Mouse (Mus musculus) midbrain, postnatal 0 days (tissue): Measurements from ENCODE around the gene Cnot10. TPM values are rescaled to one million over a fixed set of nuclear protein-coding genes. Genes with fewer than 3 reads are reported as not detected.

Experiments
- ATAC-seq: fragments of 200-750 bp; cut with Nextera tagmentation; 2 replicates; pipeline ENCODE4 v1.8.0; 2017; ENCODE audit warnings: moderate number of reproducible peaks, mild to moderate bottlenecking, moderate TSS enrichment, moderate library complexity; ENCODE audit not compliant: low FRiP score
- DNase-seq: peaks from one replicate; pipeline ENCODE4 v3.0.0-alpha.2; 2015; ENCODE audit warnings: low spot score
- H3K27ac ChIP-seq: fragments of 300-500 bp; sonication (generic); 2 replicates; pipeline ENCODE4 v1.5.1; 2014; ENCODE audit warnings: low read depth, mild to moderate bottlenecking, low read length, mixed read lengths
- H3K27me3 ChIP-seq: fragments of 300-500 bp; sonication (generic); 2 replicates; pipeline ENCODE4 v1.6.1; 2014; ENCODE audit warnings: low read length, control low read depth, mixed read lengths; ENCODE audit not compliant: insufficient read depth
- H3K36me3 ChIP-seq: fragments of 300-500 bp; sonication (generic); 2 replicates; pipeline ENCODE4 v1.6.1; 2014; ENCODE audit warnings: low read length, control low read depth, mixed read lengths; ENCODE audit not compliant: insufficient read depth
- H3K4me1 ChIP-seq: fragments of 300-500 bp; sonication (generic); 2 replicates; pipeline ENCODE4 v1.6.1; 2014; ENCODE audit warnings: mild to moderate bottlenecking, control low read depth, antibody characterized with exemption, low read length, mixed read lengths; ENCODE audit not compliant: insufficient read depth
- H3K4me2 ChIP-seq: fragments of 300-500 bp; sonication (generic); 2 replicates; pipeline ENCODE4 v1.6.1; 2014; ENCODE audit warnings: low read depth, mild to moderate bottlenecking, low read length, mixed read lengths; ENCODE audit not compliant: poor library complexity, severe bottlenecking
- H3K4me3 ChIP-seq: fragments of 300-500 bp; sonication (generic); 2 replicates; pipeline ENCODE4 v1.5.1; 2014; ENCODE audit warnings: low read depth, mild to moderate bottlenecking, low read length, moderate library complexity
- H3K9ac ChIP-seq: fragments of 300-500 bp; sonication (generic); replicated peaks from 2 replicates; pipeline ENCODE4 v1.6.1; 2014; ENCODE audit warnings: mild to moderate bottlenecking, low read length, moderate library complexity, mixed read lengths; ENCODE audit not compliant: poor library complexity, severe bottlenecking
- H3K9me3 ChIP-seq: fragments of 300-500 bp; sonication (generic); 2 replicates; pipeline ENCODE4 v1.6.1; 2016; ENCODE audit warnings: low read length, control low read depth
- CTCF ChIP-seq: IDR thresholded peaks from 2 replicates; pipeline ENCODE4 v1.5.1; 2016; ENCODE audit warnings: antibody characterized with exemption, mild to moderate bottlenecking
- WGBS: fragments of 180-500 bp; shearing (Covaris S2); extraction: QIAGEN DNeasy Blood & Tissue Kit; methylation state at CpG from one replicate; pipeline ENCODE4 v1.1.7; 2014; 5-methylcytosine and 5-hydroxymethylcytosine counted together
- polyA plus RNA-seq: library from polyadenylated mRNA; unstranded; fragments of >200 nt; fragmentation: Nextera tagmentation; extraction: Ambion mirVana; gene quantifications from 2 replicates; pipeline ENCODE4 v1.2.1, GENCODE M21; 2015
- total RNA-seq: library from RNA; depleted of rRNA; stranded (reverse); fragments of >200 nt; gene quantifications from 2 replicates; pipeline ENCODE4 v1.2.3, GENCODE M21; 2014

Gene Cnot10
- total and polyA plus RNA-seq, 2 experiments from 2014 or later, result 34.7 to 50.1 TPM

- Histone ChIP-seq H3K4me3 (peak overlapping the region; percentile 14), H3K9me3 (no peaks in the 10 kb centered on the region), H3K27ac (no peak overlapping the region), H3K4me2 (peak overlapping the region; percentile 48), H3K27me3 (no peaks in the 10 kb centered on the region), H3K9ac (no peak overlapping the region), H3K36me3 (peaks cover 15% of the 10 kb centered on the region; the same call in 1 of the 2 replicates), H3K4me1 (peaks cover 4% of the 10 kb centered on the region; the same call in 1 of the 2 replicates)
- ATAC-seq, result no peak; the same call in 1 of the 2 replicates
- 10% methylated on average over 31 of the region's 31 CpGs for whole genome bisulfite sequencing
- TF ChIP-seq CTCF, result no peak
- DNase-seq, result peak; percentile 35
These were observed 55.6 kb downstream of the Cnot10 start for GRCm38 (mm10) chr9:114584183-114585016.

- Histone ChIP-seq H3K27ac (no peak overlapping the region), H3K27me3 (no peaks in the 10 kb centered on the region), H3K4me3 (peak overlapping the region; percentile 14), H3K9ac (no peak overlapping the region), H3K36me3 (peaks cover 10% of the 10 kb centered on the region; the same call in 1 of the 2 replicates), H3K4me1 (peaks cover 4% of the 10 kb centered on the region; the same call in 1 of the 2 replicates), H3K4me2 (peak overlapping the region; percentile 48), H3K9me3 (no peaks in the 10 kb centered on the region)
- WGBS, result under 1% methylated on average over 23 of the region's 23 CpGs
- TF ChIP-seq CTCF, result peak; percentile 87
- peak; percentile 66 for DNase-seq
- ATAC-seq, result no peak; the same call in 1 of the 2 replicates
These were observed 56.2 kb downstream of the Cnot10 start for GRCm38 (mm10) chr9:114583812-114584182.

GRCm38 (mm10) chr9:114578646-114579045 lies 61.3 kb downstream of the Cnot10 start:
- no peak overlapping the region for H3K9ac ChIP-seq
- H3K27me3 ChIP-seq, result no peaks in the 10 kb centered on the region
- no peak overlapping the region for H3K4me2 ChIP-seq
- no peaks in the 10 kb centered on the region for H3K36me3 ChIP-seq
- H3K9me3 ChIP-seq, result no peaks in the 10 kb centered on the region
- no peak overlapping the region for H3K4me3 ChIP-seq
- DNase-seq, result no peak
- WGBS, result 86% methylated on average over 11 of the region's 11 CpGs
- TF ChIP-seq CTCF, result no peak
- no peak for ATAC-seq
- no peak overlapping the region for H3K27ac ChIP-seq
- H3K4me1 ChIP-seq, result no peaks in the 10 kb centered on the region

- WGBS, result 100% methylated on average over 1 of the region's 1 CpGs
- ATAC-seq, result no peak
- Histone ChIP-seq H3K9ac (no peak overlapping the region), H3K4me2 (no peak overlapping the region), H3K27ac (no peak overlapping the region), H3K27me3 (no peaks in the 10 kb centered on the region), H3K4me1 (no peaks in the 10 kb centered on the region), H3K9me3 (no peaks in the 10 kb centered on the region), H3K36me3 (no peaks in the 10 kb centered on the region), H3K4me3 (no peak overlapping the region)
- DNase-seq, result no peak
- no peak for TF ChIP-seq CTCF
These were observed 64.0 kb downstream of the Cnot10 start for GRCm38 (mm10) chr9:114576001-114576400.

GRCm38 (mm10) chr9:114573528-114573927 lies 66.5 kb downstream of the Cnot10 start:
- Histone ChIP-seq H3K36me3 (no peaks in the 10 kb centered on the region), H3K27ac (no peak overlapping the region), H3K4me3 (no peak overlapping the region), H3K9me3 (no peaks in the 10 kb centered on the region), H3K9ac (no peak overlapping the region), H3K4me2 (no peak overlapping the region), H3K4me1 (no peaks in the 10 kb centered on the region), H3K27me3 (no peaks in the 10 kb centered on the region)
- WGBS, result 71% methylated on average over 5 of the region's 5 CpGs
- DNase-seq (no peak), ATAC-seq (no peak)
- no peak for TF ChIP-seq CTCF
